In the genomic region with DNA sequence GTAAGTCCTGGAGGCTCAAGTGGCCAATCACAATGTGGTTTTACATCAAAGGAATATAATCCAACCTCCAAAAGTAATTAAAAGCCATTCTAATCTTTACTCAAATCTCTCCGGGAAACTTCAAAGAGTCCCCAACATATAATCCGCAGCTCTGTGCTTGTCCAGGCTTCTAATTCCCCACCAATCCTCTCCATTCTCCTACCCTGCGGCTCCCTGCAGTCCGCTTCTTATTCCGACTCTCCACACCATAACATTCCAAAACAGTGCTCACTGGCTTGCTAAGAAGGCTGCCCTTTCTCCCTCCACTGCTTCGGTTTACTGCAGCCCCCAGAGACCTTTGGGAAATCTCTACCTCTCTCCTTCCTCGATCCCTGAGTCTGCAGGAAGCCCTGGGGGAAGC, we compare ENCODE assay signal across 31 mouse cellular contexts. TPM values are rescaled to one million over a fixed set of nuclear protein-coding genes. Genes with fewer than 3 reads are reported as not detected.
A peak's percentile ranks its signal among the peaks of the same experiment; 100 is the strongest.
DNase-seq lines count a peak whose midpoint lies in the region; ATAC-seq lines count a peak whose summit lies in the region.
"Had no signal": no experiment of that assay in that cellular context is flagged by ENCODE, and none has a peak within 500 bp of the region (broad histone marks: within the 10 kb centered on the region; RNA-seq: fewer than 3 reads in every experiment).

No protein-coding gene starts in this region.

- WGBS in kidney, embryonic 16.5 days: 21% methylated on average over 7 of the region's 7 CpGs
- 52% methylated on average over 7 of the region's 7 CpGs for WGBS in neural tube, embryonic 11.5 days
- 5% methylated on average over 7 of the region's 7 CpGs for WGBS in embryonic facial prominence, embryonic 13.5 days

- DNase-seq in kidney, adult 11 months: no peak
- peak; percentile 4 for DNase-seq in neural tube, embryonic 11.5 days (ENCODE audit: low spot score)
- no peak for DNase-seq in neural tube, embryonic 10.5 days (ENCODE audit: extremely low spot score, low spot score)
- no peak for DNase-seq in gastrocnemius, postnatal 10 days
- DNase-seq: adrenal gland, adult 8-10 months; cerebellum, adult 2 months; cerebellum, postnatal 25 days; gastrocnemius, postnatal 25 days; heart, adult 18-20 months; heart, postnatal 10 days; kidney, postnatal 36 days; lung, embryonic 14.5 days; retina, postnatal 1 day; right cerebral cortex, postnatal 25 days; thymus, postnatal 14 days had no signal

- peak overlapping the region; percentile 48; the same call in 1 of the 2 replicates for H3K9ac ChIP-seq in kidney, embryonic 16.5 days (replicated peaks; ENCODE audit: low read length)
- no peak overlapping the region for H3K9ac ChIP-seq in neural tube, embryonic 11.5 days (ENCODE audit: low read length)
- H3K9ac ChIP-seq in embryonic facial prominence, embryonic 13.5 days: no peak overlapping the region
- H3K9ac ChIP-seq: forebrain, embryonic 15.5 days; heart, embryonic 12.5 days; limb, embryonic 15.5 days; liver, embryonic 14.5 days; lung, embryonic 14.5 days; neural tube, embryonic 12.5 days had no signal

- ATAC-seq in kidney, embryonic 16.5 days (ENCODE audit: low FRiP score, low TSS enrichment): no peak
- ATAC-seq in neural tube, embryonic 11.5 days (ENCODE audit: insufficient read depth, low FRiP score, low TSS enrichment): no peak
- ATAC-seq in embryonic facial prominence, embryonic 13.5 days (ENCODE audit: insufficient number of reproducible peaks, insufficient read depth, low FRiP score, low TSS enrichment, low read depth): no peak
- ATAC-seq in erythroid progenitor cell, adult 5-6 weeks (replicated peaks; ENCODE audit: low FRiP score, poor library complexity, severe bottlenecking): no peak
- ATAC-seq: activated CD4-positive, CD25-positive, alpha-beta regulatory T cell, adult 4 months; forebrain, embryonic 15.5 days; hindbrain, postnatal 0 days; intestine, postnatal 0 days had no signal

- no peaks in the 10 kb centered on the region for H3K36me3 ChIP-seq in kidney, embryonic 16.5 days (ENCODE audit: insufficient read depth, low read length)
- H3K36me3 ChIP-seq in neural tube, embryonic 11.5 days (ENCODE audit: control insufficient read depth, insufficient read depth, low read length): no peaks in the 10 kb centered on the region
- H3K36me3 ChIP-seq in embryonic facial prominence, embryonic 13.5 days: no peaks in the 10 kb centered on the region
- H3K36me3 ChIP-seq: forebrain, embryonic 15.5 days; heart, embryonic 12.5 days; hindbrain, embryonic 10.5 days; limb, embryonic 15.5 days; neural tube, embryonic 12.5 days had no signal

- no peaks in the 10 kb centered on the region for H3K9me3 ChIP-seq in kidney, embryonic 16.5 days (ENCODE audit: low read length)
- H3K9me3 ChIP-seq in neural tube, embryonic 11.5 days (ENCODE audit: control insufficient read depth, low read length): no peaks in the 10 kb centered on the region
- H3K9me3 ChIP-seq in embryonic facial prominence, embryonic 13.5 days: no peaks in the 10 kb centered on the region
- H3K9me3 ChIP-seq: forebrain, embryonic 15.5 days; heart, embryonic 12.5 days; hindbrain, embryonic 10.5 days; limb, embryonic 15.5 days; neural tube, embryonic 12.5 days had no signal

- no peak overlapping the region for H3K27ac ChIP-seq in kidney, embryonic 16.5 days (ENCODE audit: low read length)
- no peak overlapping the region for H3K27ac ChIP-seq in neural tube, embryonic 11.5 days (ENCODE audit: low read depth, low read length)
- H3K27ac ChIP-seq in embryonic facial prominence, embryonic 13.5 days: no peak overlapping the region
- H3K27ac ChIP-seq: forebrain, embryonic 15.5 days; hindbrain, postnatal 0 days; limb, embryonic 15.5 days; liver, embryonic 14.5 days; neural tube, embryonic 12.5 days had no signal

- no peak overlapping the region for H3K4me3 ChIP-seq in kidney, embryonic 16.5 days (ENCODE audit: low read length)
- H3K4me3 ChIP-seq in neural tube, embryonic 11.5 days (ENCODE audit: low read depth, low read length): no peak overlapping the region
- H3K4me3 ChIP-seq in embryonic facial prominence, embryonic 13.5 days: no peak overlapping the region
- H3K4me3 ChIP-seq: forebrain, embryonic 15.5 days; heart, embryonic 12.5 days; hindbrain, embryonic 10.5 days; limb, embryonic 15.5 days; neural tube, embryonic 12.5 days had no signal

- H3K27me3 ChIP-seq in kidney, embryonic 16.5 days (ENCODE audit: insufficient read depth, low read length): no peaks in the 10 kb centered on the region
- 0 out of 2 replicates have a peak, but pooled peaks cover 2% of the 10 kb centered on the region for H3K27me3 ChIP-seq in neural tube, embryonic 11.5 days (ENCODE audit: control insufficient read depth, insufficient read depth, low read length)
- H3K27me3 ChIP-seq in embryonic facial prominence, embryonic 13.5 days: peaks cover 11% of the 10 kb centered on the region

- peaks cover 35% of the 10 kb centered on the region for H3K4me1 ChIP-seq in kidney, embryonic 16.5 days (ENCODE audit: insufficient read depth, low read length)
- no peaks in the 10 kb centered on the region for H3K4me1 ChIP-seq in neural tube, embryonic 11.5 days (ENCODE audit: control insufficient read depth, insufficient read depth, low read length)
- peaks cover 30% of the 10 kb centered on the region for H3K4me1 ChIP-seq in embryonic facial prominence, embryonic 13.5 days
- H3K4me1 ChIP-seq: heart, embryonic 12.5 days had no signal

- H3K4me2 ChIP-seq in kidney, embryonic 16.5 days (replicated peaks; ENCODE audit: low read depth, low read length): no peak overlapping the region
- H3K4me2 ChIP-seq in neural tube, embryonic 11.5 days (ENCODE audit: low read depth): no peak overlapping the region
- H3K4me2 ChIP-seq in embryonic facial prominence, embryonic 13.5 days: peak overlapping the region; percentile 22
- H3K4me2 ChIP-seq: forebrain, embryonic 15.5 days; heart, embryonic 12.5 days; limb, embryonic 15.5 days; lung, embryonic 14.5 days; neural tube, embryonic 12.5 days had no signal

RNA-seq across cellular contexts. Expression of gene Abcg8, which starts 2.1 kb away (rescaled TPM):
- 0.25 and 0.30 TPM in 2 replicates for polyA plus RNA-seq in kidney, embryonic 16.5 days (2015; fragmentation: Nextera tagmentation; extraction: Ambion mirVana)
- polyA plus RNA-seq in neural tube, embryonic 11.5 days (2014; fragmentation: Nextera tagmentation; extraction: Ambion mirVana): not detected in 2 replicates
- polyA plus RNA-seq in embryonic facial prominence, embryonic 13.5 days (2015; fragmentation: Nextera tagmentation; extraction: Ambion mirVana): 0.14 and 0.28 TPM in 2 replicates
- total RNA-seq in gastrocnemius, postnatal 10 days (2021): not detected
- not detected in 2 replicates for total RNA-seq in erythroid progenitor cell, adult 5-6 weeks (2015; ENCODE audit: low replicate concordance)
- total RNA-seq in erythroid progenitor cell, adult 5-6 weeks (2017; ENCODE audit: low replicate concordance): not detected in 2 replicates
- total RNA-seq: adrenal gland, adult 8-10 months; gastrocnemius, postnatal 25 days; heart, adult 18-20 months; heart, postnatal 10 days; hindbrain, postnatal 0 days; megakaryocyte, adult 5-6 weeks; monocyte, adult 5-6 weeks had no signal
- polyA plus RNA-seq: activated CD4-positive, CD25-positive, alpha-beta regulatory T cell, adult 4 months; C2C12; cerebellum, adult 2 months; heart, embryonic 12.5 days; hindbrain, postnatal 0 days; neural tube, embryonic 12.5 days had no signal

RNA-seq across cellular contexts. Expression of gene Abcg5, which starts 8.8 kb away (rescaled TPM):
- 3.7 TPM in 2 replicates for polyA plus RNA-seq in kidney, embryonic 16.5 days (2015; fragmentation: Nextera tagmentation; extraction: Ambion mirVana)
- 0.16 and 0.52 TPM in 2 replicates for polyA plus RNA-seq in neural tube, embryonic 11.5 days (2014; fragmentation: Nextera tagmentation; extraction: Ambion mirVana)
- polyA plus RNA-seq in embryonic facial prominence, embryonic 13.5 days (2015; fragmentation: Nextera tagmentation; extraction: Ambion mirVana): 3.0 and 4.8 TPM in 2 replicates
- not detected for total RNA-seq in gastrocnemius, postnatal 10 days (2021)
- not detected in 2 replicates for total RNA-seq in erythroid progenitor cell, adult 5-6 weeks (2015; ENCODE audit: low replicate concordance)
- not detected in 2 replicates for total RNA-seq in erythroid progenitor cell, adult 5-6 weeks (2017; ENCODE audit: low replicate concordance)
- total RNA-seq: gastrocnemius, postnatal 25 days; heart, adult 18-20 months; heart, postnatal 10 days; left cerebral cortex, postnatal 14 days; megakaryocyte, adult 5-6 weeks; monocyte, adult 5-6 weeks had no signal
- polyA plus RNA-seq: activated CD4-positive, CD25-positive, alpha-beta regulatory T cell, adult 4 months; C2C12 had no signal

RNA-seq across cellular contexts. Expression of gene Dync2li1, which starts 47.8 kb away (rescaled TPM):
- 54.9 and 56.9 TPM in 2 replicates for polyA plus RNA-seq in kidney, embryonic 16.5 days (2015; fragmentation: Nextera tagmentation; extraction: Ambion mirVana)
- 29.6 and 30.4 TPM in 2 replicates for polyA plus RNA-seq in neural tube, embryonic 11.5 days (2014; fragmentation: Nextera tagmentation; extraction: Ambion mirVana)
- polyA plus RNA-seq in embryonic facial prominence, embryonic 13.5 days (2015; fragmentation: Nextera tagmentation; extraction: Ambion mirVana): 38.2 and 43.4 TPM in 2 replicates
- 1 to 10 TPM; 3.2 to 3.3 TPM for total RNA-seq in gastrocnemius, postnatal 10 days (2021)
- total RNA-seq in erythroid progenitor cell, adult 5-6 weeks (2015; ENCODE audit: low replicate concordance): not detected in 2 replicates
- not detected in 2 replicates for total RNA-seq in erythroid progenitor cell, adult 5-6 weeks (2017; ENCODE audit: low replicate concordance)
